Mouse (Mus musculus) v-Abl transformed pro-B cells (cell line): ENCODE data around the gene Ptpn3.
"Not testable (repeated sequence)": the region's sequence is repeated elsewhere in the genome, so short reads cannot be mapped to it uniquely, and the experiment has no call there.

Source experiments
- in situ Hi-C, 2 experiments: fragments of 400-800 bp; cut with MboI; formaldehyde crosslinking; loops; one replicate each; pipeline ENCODE4 v1.15.1; 2025; ENCODE audit not compliant: unreplicated experiment in 2 of 2

Gene Ptpn3

GRCm38 (mm10) chr4:57231323-57231722 is 70.3 kb downstream of the Ptpn3 start:
- in situ Hi-C loops = no loop called here

- in situ Hi-C loops = no loop called here
These were observed 71.3 kb downstream of the Ptpn3 start for GRCm38 (mm10) chr4:57230341-57230740.

- in situ Hi-C loops = no loop called here
These were observed 72.8 kb downstream of the Ptpn3 start for GRCm38 (mm10) chr4:57228601-57229520.

GRCm38 (mm10) chr4:57224776-57225175 is 76.9 kb downstream of the Ptpn3 start:
- in situ Hi-C loops = no loop called here

- in situ Hi-C loops = no loop called here
These were observed 83.9 kb downstream of the Ptpn3 start for GRCm38 (mm10) chr4:57217746-57218145.

- in situ Hi-C loops = no loop called here
These were observed 85.1 kb downstream of the Ptpn3 start for GRCm38 (mm10) chr4:57216535-57216934.

GRCm38 (mm10) chr4:57214852-57215251 is 86.8 kb downstream of the Ptpn3 start:
- in situ Hi-C loops = no loop called here

- in situ Hi-C loops = no loop called here
These were observed 87.5 kb downstream of the Ptpn3 start for GRCm38 (mm10) chr4:57214114-57214513.

- in situ Hi-C loops = no loop called here
These were observed 89.9 kb downstream of the Ptpn3 start for GRCm38 (mm10) chr4:57211706-57212105.

- in situ Hi-C loops = no loop called here
These were observed 95.7 kb downstream of the Ptpn3 start for GRCm38 (mm10) chr4:57205908-57206307.

GRCm38 (mm10) chr4:57204780-57205179 is 96.9 kb downstream of the Ptpn3 start:
- in situ Hi-C loops = no loop called here

- in situ Hi-C loops = no loop called here
These were observed 98.8 kb downstream of the Ptpn3 start for GRCm38 (mm10) chr4:57202660-57203361.

- in situ Hi-C loops = no loop called here
These were observed 99.5 kb downstream of the Ptpn3 start for GRCm38 (mm10) chr4:57202132-57202531.

GRCm38 (mm10) chr4:57200661-57201060 is 101.0 kb downstream of the Ptpn3 start:
- in situ Hi-C loops = no loop called here

- in situ Hi-C loops = not testable (repeated sequence)
These were observed 102.8 kb downstream of the Ptpn3 start for GRCm38 (mm10) chr4:57198666-57199393.

- in situ Hi-C loops = no loop called here
These were observed 109.9 kb downstream of the Ptpn3 start for GRCm38 (mm10) chr4:57191543-57192283.

- in situ Hi-C loops = no loop called here
These were observed 111.8 kb downstream of the Ptpn3 start for GRCm38 (mm10) chr4:57189881-57190280.

GRCm38 (mm10) chr4:57186035-57186434 is 115.6 kb downstream of the Ptpn3 start:
- in situ Hi-C loops = no loop called here

GRCm38 (mm10) chr4:57185462-57185861 is 116.2 kb downstream of the Ptpn3 start:
- in situ Hi-C loops = no loop called here

GRCm38 (mm10) chr4:57183493-57183892 is 118.1 kb downstream of the Ptpn3 start:
- in situ Hi-C loops = no loop called here
